Mouse (Mus musculus) heart, embryonic 16.5 days (tissue): ENCODE results near the gene Hand2. TPM values are rescaled to one million over a fixed set of nuclear protein-coding genes. Genes with fewer than 3 reads are reported as not detected.
A peak's percentile ranks its signal among the peaks of the same experiment; 100 is the strongest.

Experiments
- ATAC-seq: fragments of 200-750 bp; cut with Nextera tagmentation; replicated peaks from 2 replicates; pipeline ENCODE4 v1.8.0; 2017; ENCODE audit warnings: moderate number of reproducible peaks; ENCODE audit not compliant: insufficient read depth, low FRiP score; ENCODE audit errors: extremely low read depth
- H3K27ac ChIP-seq: fragments of 300-500 bp; sonication (generic); 2 replicates; pipeline ENCODE4 v1.5.1; 2014; ENCODE audit warnings: mild to moderate bottlenecking, low read length, control low read depth, moderate library complexity
- H3K27me3 ChIP-seq: fragments of 300-500 bp; sonication (generic); 2 replicates; pipeline ENCODE4 v1.6.1; 2014; ENCODE audit warnings: low read length, mixed read lengths; ENCODE audit not compliant: control insufficient read depth, insufficient read depth
- H3K36me3 ChIP-seq: fragments of 300-500 bp; sonication (generic); 2 replicates; pipeline ENCODE4 v1.6.1; 2014; ENCODE audit not compliant: control insufficient read depth, insufficient read depth
- H3K4me1 ChIP-seq: fragments of 300-500 bp; sonication (generic); 2 replicates; pipeline ENCODE4 v1.6.1; 2014; ENCODE audit warnings: low read length, mixed read lengths; ENCODE audit not compliant: control insufficient read depth, insufficient read depth
- H3K4me2 ChIP-seq: fragments of 300-500 bp; sonication (generic); 2 replicates; pipeline ENCODE4 v1.6.1; 2014; ENCODE audit warnings: low read depth, mild to moderate bottlenecking, control low read depth, low read length
- H3K4me3 ChIP-seq: fragments of 300-500 bp; sonication (generic); 2 replicates; pipeline ENCODE4 v1.5.1; 2014; ENCODE audit warnings: mild to moderate bottlenecking, control low read depth, low read length
- H3K9ac ChIP-seq: fragments of 300-500 bp; sonication (generic); 2 replicates; pipeline ENCODE4 v1.6.1; 2014; ENCODE audit warnings: low read length, control low read depth
- H3K9me3 ChIP-seq: fragments of 300-500 bp; sonication (generic); replicated peaks from 2 replicates; pipeline ENCODE4 v1.6.1; 2016; ENCODE audit warnings: low read length; ENCODE audit not compliant: control insufficient read depth
- WGBS: fragments of 180-500 bp; shearing (Covaris S2); extraction: QIAGEN DNeasy Blood & Tissue Kit; methylation state at CpG from one replicate; pipeline ENCODE4 v1.1.7; 2014; 5-methylcytosine and 5-hydroxymethylcytosine counted together
- polyA plus RNA-seq: library from polyadenylated mRNA; unstranded; fragments of >200 nt; fragmentation: Nextera tagmentation; extraction: Ambion mirVana; gene quantifications from 2 replicates; pipeline ENCODE4 v1.2.1, GENCODE M21; 2015

Hand2 gene
- polyA plus RNA-seq, 1 experiment from 2014 or later, result 9.3 TPM

GRCm38 (mm10) chr8:57347141-57347540 lies 26.4 kb downstream of the Hand2 start:
- no peak for ATAC-seq
- no peak overlapping the region for H3K4me3 ChIP-seq
- H3K4me2 ChIP-seq, result no peak overlapping the region
- H3K9me3 ChIP-seq, result no peaks in the 10 kb centered on the region
- no peak overlapping the region for H3K9ac ChIP-seq
- no peak overlapping the region for H3K27ac ChIP-seq
- peaks cover 9% of the 10 kb centered on the region for H3K27me3 ChIP-seq
- peaks cover 25% of the 10 kb centered on the region for H3K4me1 ChIP-seq
- WGBS, result 63% methylated on average over 5 of the region's 5 CpGs
- no peaks in the 10 kb centered on the region for H3K36me3 ChIP-seq

GRCm38 (mm10) chr8:57348251-57348650 lies 27.5 kb downstream of the Hand2 start:
- Histone ChIP-seq H3K4me1 (peaks cover 25% of the 10 kb centered on the region), H3K9ac (no peak overlapping the region), H3K27ac (no peak overlapping the region), H3K4me3 (peak overlapping the region; percentile 47; the same call in 1 of the 2 replicates), H3K4me2 (peak overlapping the region; percentile 78), H3K27me3 (peaks cover 9% of the 10 kb centered on the region), H3K9me3 (no peaks in the 10 kb centered on the region), H3K36me3 (no peaks in the 10 kb centered on the region)
- 30% methylated on average over 4 of the region's 4 CpGs for WGBS
- no peak for ATAC-seq

- Histone ChIP-seq H3K4me3 (peak overlapping the region; percentile 47), H3K4me1 (peaks cover 21% of the 10 kb centered on the region), H3K4me2 (peak overlapping the region; percentile 78), H3K27ac (0 out of 2 replicates have a peak overlapping the region, but pooled peaks have one; percentile 21), H3K9ac (peak overlapping the region; percentile 70), H3K27me3 (peaks cover 5% of the 10 kb centered on the region), H3K36me3 (no peaks in the 10 kb centered on the region), H3K9me3 (no peaks in the 10 kb centered on the region)
- ATAC-seq, result no peak
- 6% methylated on average over 23 of the region's 23 CpGs for WGBS
These were observed 28.2 kb downstream of the Hand2 start for GRCm38 (mm10) chr8:57348866-57349520.

- no peak for ATAC-seq
- no peaks in the 10 kb centered on the region for H3K36me3 ChIP-seq
- no peak overlapping the region for H3K27ac ChIP-seq
- H3K9ac ChIP-seq, result no peak overlapping the region
- H3K4me1 ChIP-seq, result peaks cover 22% of the 10 kb centered on the region
- 69% methylated on average over 2 of the region's 2 CpGs for WGBS
- no peaks in the 10 kb centered on the region for H3K9me3 ChIP-seq
- H3K4me3 ChIP-seq, result no peak overlapping the region
- H3K4me2 ChIP-seq, result no peak overlapping the region
- peaks cover 5% of the 10 kb centered on the region for H3K27me3 ChIP-seq
These were observed 31.1 kb downstream of the Hand2 start for GRCm38 (mm10) chr8:57351861-57352260.

GRCm38 (mm10) chr8:57353346-57354305 lies 32.8 kb downstream of the Hand2 start:
- Histone ChIP-seq H3K9ac (peak overlapping the region; percentile 66), H3K4me1 (peaks cover 21% of the 10 kb centered on the region), H3K36me3 (no peaks in the 10 kb centered on the region), H3K27ac (peak overlapping the region; percentile 85), H3K9me3 (no peaks in the 10 kb centered on the region), H3K27me3 (peaks cover 3% of the 10 kb centered on the region; the same call in 1 of the 2 replicates), H3K4me3 (peak overlapping the region; percentile 57), H3K4me2 (peak overlapping the region; percentile 63)
- WGBS, result 4% methylated on average over 37 of the region's 37 CpGs
- ATAC-seq, result peak; percentile 92

- H3K27ac ChIP-seq, result peak overlapping the region; percentile 56
- no peak overlapping the region for H3K9ac ChIP-seq
- WGBS, result 56% methylated on average over 2 of the region's 2 CpGs
- peak overlapping the region; percentile 20; the same call in 1 of the 2 replicates for H3K4me3 ChIP-seq
- peak overlapping the region; percentile 53 for H3K4me2 ChIP-seq
- peaks cover 3% of the 10 kb centered on the region; the same call in 1 of the 2 replicates for H3K27me3 ChIP-seq
- no peaks in the 10 kb centered on the region for H3K9me3 ChIP-seq
- peaks cover 12% of the 10 kb centered on the region for H3K4me1 ChIP-seq
- H3K36me3 ChIP-seq, result no peaks in the 10 kb centered on the region
- no peak for ATAC-seq
These were observed 34.1 kb downstream of the Hand2 start for GRCm38 (mm10) chr8:57354876-57355275.

- no peaks in the 10 kb centered on the region for H3K36me3 ChIP-seq
- no peak overlapping the region for H3K9ac ChIP-seq
- no peaks in the 10 kb centered on the region for H3K9me3 ChIP-seq
- 44% methylated on average over 9 of the region's 9 CpGs for WGBS
- no peak for ATAC-seq
- no peak overlapping the region for H3K4me3 ChIP-seq
- peak overlapping the region; percentile 26; the same call in 1 of the 2 replicates for H3K4me2 ChIP-seq
- H3K27me3 ChIP-seq, result no peaks in the 10 kb centered on the region; the same call in 1 of the 2 replicates
- H3K4me1 ChIP-seq, result peaks cover 28% of the 10 kb centered on the region
- peak overlapping the region; percentile 70 for H3K27ac ChIP-seq
These were observed 35.9 kb downstream of the Hand2 start for GRCm38 (mm10) chr8:57356529-57357325.

GRCm38 (mm10) chr8:57360493-57360892 lies 39.7 kb downstream of the Hand2 start:
- no peaks in the 10 kb centered on the region for H3K36me3 ChIP-seq

More at GRCm38 (mm10) chr8:57360493-57360892, 39.7 kb downstream of the Hand2 start:
- H3K4me2 ChIP-seq, result no peak overlapping the region
- no peak for ATAC-seq
- H3K4me1 ChIP-seq, result peaks cover 28% of the 10 kb centered on the region
- H3K9ac ChIP-seq, result no peak overlapping the region
- WGBS, result 14% methylated on average over 2 of the region's 2 CpGs
- no peaks in the 10 kb centered on the region for H3K27me3 ChIP-seq
- H3K27ac ChIP-seq, result peak overlapping the region; percentile 28; the same call in 1 of the 2 replicates
- no peak overlapping the region for H3K4me3 ChIP-seq
- H3K9me3 ChIP-seq, result peaks cover 3% of the 10 kb centered on the region
